Mouse (Mus musculus) embryonic facial prominence, embryonic 15.5 days (tissue): Measurements from ENCODE around the gene D630039A03Rik. TPM values are rescaled to one million over a fixed set of nuclear protein-coding genes. Genes with fewer than 3 reads are reported as not detected.

Experiments
- ATAC-seq: fragments of 200-750 bp; cut with Nextera tagmentation; 2 replicates; pipeline ENCODE4 v1.8.0; 2017; ENCODE audit warnings: low read depth, moderate TSS enrichment; ENCODE audit not compliant: insufficient number of reproducible peaks, low FRiP score, low TSS enrichment
- H3K27ac ChIP-seq: fragments of 300-500 bp; sonication (generic); replicated peaks from 2 replicates; pipeline ENCODE4 v1.5.1; 2015; ENCODE audit warnings: mild to moderate bottlenecking, inconsistent platforms
- H3K27me3 ChIP-seq: fragments of 300-500 bp; sonication (generic); 2 replicates; pipeline ENCODE4 v1.6.1; 2015; ENCODE audit warnings: inconsistent platforms
- H3K36me3 ChIP-seq: fragments of 300-500 bp; sonication (generic); 2 replicates; pipeline ENCODE4 v1.6.1; 2015; ENCODE audit warnings: mild to moderate bottlenecking, inconsistent platforms
- H3K4me1 ChIP-seq: fragments of 300-500 bp; sonication (generic); 2 replicates; pipeline ENCODE4 v1.6.1; 2015; ENCODE audit warnings: inconsistent platforms
- H3K4me2 ChIP-seq: fragments of 300-500 bp; sonication (generic); replicated peaks from 2 replicates; pipeline ENCODE4 v1.6.1; 2015; ENCODE audit warnings: mild to moderate bottlenecking, inconsistent platforms
- H3K4me3 ChIP-seq: fragments of 300-500 bp; sonication (generic); replicated peaks from 2 replicates; pipeline ENCODE4 v1.5.1; 2015; ENCODE audit warnings: mild to moderate bottlenecking, inconsistent platforms
- H3K9ac ChIP-seq: fragments of 300-500 bp; sonication (generic); 2 replicates; pipeline ENCODE4 v1.6.1; 2015; ENCODE audit warnings: inconsistent platforms
- H3K9me3 ChIP-seq: fragments of 300-500 bp; sonication (generic); replicated peaks from 2 replicates; pipeline ENCODE4 v1.6.1; 2016; ENCODE audit warnings: inconsistent platforms
- WGBS: fragments of 180-500 bp; shearing (Covaris S2); methylation state at CpG from one replicate; pipeline ENCODE4 v1.1.7; 2015; 5-methylcytosine and 5-hydroxymethylcytosine counted together
- polyA plus RNA-seq: library from polyadenylated mRNA; unstranded; fragments of >200 nt; fragmentation: Nextera tagmentation; extraction: Ambion mirVana; gene quantifications from 2 replicates; pipeline ENCODE4 v1.2.1, GENCODE M21; 2015

Gene D630039A03Rik
- polyA plus RNA-seq, 1 experiment from 2014 or later: 0.31 TPM

- peaks cover 14% of the 10 kb centered on the region for H3K36me3 ChIP-seq
- no peak overlapping the region for H3K4me2 ChIP-seq
- no peaks in the 10 kb centered on the region for H3K9me3 ChIP-seq
- no peak overlapping the region for H3K4me3 ChIP-seq
- peaks cover 15% of the 10 kb centered on the region for H3K4me1 ChIP-seq
- ATAC-seq: no peak
- H3K27me3 ChIP-seq: no peaks in the 10 kb centered on the region
- no peak overlapping the region for H3K9ac ChIP-seq
- H3K27ac ChIP-seq: no peak overlapping the region
- WGBS: 49% methylated on average over 8 of the region's 8 CpGs
Observed at GRCm38 (mm10) chr4:57861856-57862255, 54.2 kb downstream of the D630039A03Rik start.

GRCm38 (mm10) chr4:57861166-57861565, 54.9 kb downstream of the D630039A03Rik start:
- ATAC-seq: no peak
- no peaks in the 10 kb centered on the region for H3K27me3 ChIP-seq
- peaks cover 21% of the 10 kb centered on the region for H3K36me3 ChIP-seq
- no peak overlapping the region for H3K27ac ChIP-seq
- no peak overlapping the region for H3K4me3 ChIP-seq
- H3K9me3 ChIP-seq: no peaks in the 10 kb centered on the region
- H3K4me2 ChIP-seq: no peak overlapping the region
- peaks cover 10% of the 10 kb centered on the region for H3K4me1 ChIP-seq
- WGBS: 55% methylated on average over 6 of the region's 6 CpGs
- H3K9ac ChIP-seq: no peak overlapping the region

- H3K27me3 ChIP-seq: no peaks in the 10 kb centered on the region
- no peak overlapping the region for H3K9ac ChIP-seq
- H3K4me3 ChIP-seq: no peak overlapping the region
- no peaks in the 10 kb centered on the region for H3K9me3 ChIP-seq
- H3K36me3 ChIP-seq: peaks cover 30% of the 10 kb centered on the region
- no peak for ATAC-seq
- WGBS: 77% methylated on average over 6 of the region's 6 CpGs
- no peak overlapping the region for H3K27ac ChIP-seq
- no peak overlapping the region for H3K4me2 ChIP-seq
- peaks cover 7% of the 10 kb centered on the region for H3K4me1 ChIP-seq
Observed at GRCm38 (mm10) chr4:57860204-57860611, 55.9 kb downstream of the D630039A03Rik start.

Other genes with a start within 250 kb of the D630039A03Rik start
- gene Akap2, start 198.6 kb downstream of the D630039A03Rik start, polyA plus RNA-seq: 23.1 and 24.6 TPM in 2 replicates
- 385 and 393 TPM in 2 replicates for gene Txn1, start 40.1 kb upstream of the D630039A03Rik start, polyA plus RNA-seq
- gene Txndc8, start 92.8 kb upstream of the D630039A03Rik start, polyA plus RNA-seq: not detected in 2 replicates